Mouse (Mus musculus): ENCODE measurements around the gene Olfr1390.

GRCm38 (mm10) chr11:49304441-49304840 lies 30.5 kb upstream of the Olfr1390 start, which contains the start of gene Olfr10:
- TF ChIP-seq CTCF (IDR thresholded peaks at IDR 0.05; ENCODE audit: low read depth) = no peak
- TF ChIP-seq EP300 (IDR thresholded peaks at IDR 0.05; ENCODE audit: low read depth) = no peak

Measured in liver, embryonic 14.5 days (tissue).